9 mouse cellular contexts compared by ENCODE assay signal in the genomic region with DNA sequence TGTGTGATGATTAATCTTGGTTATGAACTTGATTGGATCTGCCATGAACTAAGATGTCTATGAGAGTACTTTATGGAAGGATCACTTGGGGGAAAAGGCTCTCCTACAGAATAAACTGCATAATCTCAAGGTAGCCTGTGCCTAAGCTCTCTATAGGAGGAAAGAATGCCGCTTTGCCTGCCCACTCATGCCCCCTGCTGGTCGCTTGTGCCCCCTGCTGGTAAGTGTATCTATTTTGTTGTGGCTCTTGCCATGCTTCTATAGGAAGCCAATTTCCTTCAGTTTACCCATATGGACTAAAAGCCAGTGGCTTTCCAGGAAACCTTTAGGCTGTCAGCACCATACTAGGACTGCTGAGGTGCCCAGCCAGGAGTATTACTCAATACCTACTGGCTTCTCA. TPM values are rescaled to one million over a fixed set of nuclear protein-coding genes. Genes with fewer than 3 reads are reported as not detected.
A peak's percentile ranks its signal among the peaks of the same experiment; 100 is the strongest.
DNase-seq lines count a peak whose midpoint lies in the region; ATAC-seq and TF ChIP-seq lines count a peak whose summit lies in the region.
"Had no signal": no experiment of that assay in that cellular context is flagged by ENCODE, and none has a peak within 500 bp of the region (broad histone marks: within the 10 kb centered on the region; RNA-seq: fewer than 3 reads in every experiment).

No protein-coding gene starts in this region.

- H3K4me1 ChIP-seq in lung, adult 2 months (ENCODE audit: control insufficient read depth, insufficient read depth, low read length), result no peaks in the 10 kb centered on the region
- H3K4me1 ChIP-seq: stomach, embryonic 15.5 days had no signal

- TF ChIP-seq CTCF in lung, adult 2 months (IDR thresholded peaks at IDR 0.05; ENCODE audit: insufficient read depth, low read length), result peak; percentile 84

- ATAC-seq in erythroblast, adult 5-6 weeks (replicated peaks; ENCODE audit: low FRiP score, poor library complexity, severe bottlenecking), result peak; percentile 89
- no peak for ATAC-seq in cerebellum, adult (ENCODE audit: insufficient number of reproducible peaks, low FRiP score, low TSS enrichment)

- H3K27me3 ChIP-seq in splenic B cell, adult 2 months (ENCODE audit: control insufficient read depth, insufficient read depth, low read length, poor library complexity, severe bottlenecking), result no peaks in the 10 kb centered on the region
- H3K27me3 ChIP-seq: stomach, embryonic 15.5 days had no signal

- 16% methylated on average over 2 of the region's 2 CpGs for WGBS in lung, adult 2 months

- peak; percentile 62 to 67 for DNase-seq in cerebellum, postnatal 10 days
- no peak for DNase-seq in cerebellum, adult 9-10 months
- DNase-seq in right cerebral cortex, postnatal 14 days, result peak; percentile 23
- no peak for DNase-seq in right cerebral cortex, postnatal 36 days (ENCODE audit: low spot score in 2 of 2)
- peak; percentile 39 for DNase-seq in lung, adult 2 months
- DNase-seq in splenic B cell, adult 2 months (ENCODE audit: low read depth, low spot score), result peak; percentile 71

- no peaks in the 10 kb centered on the region for H3K36me3 ChIP-seq in splenic B cell, adult 2 months (ENCODE audit: control insufficient read depth, insufficient read depth, low read length, poor library complexity, severe bottlenecking)
- H3K36me3 ChIP-seq: stomach, embryonic 15.5 days had no signal

- H3K4me3 ChIP-seq in lung, adult 2 months (replicated peaks; ENCODE audit: extremely low read depth, low read depth, low read length), result no peak overlapping the region
- H3K4me3 ChIP-seq: stomach, embryonic 15.5 days had no signal

- no peak for TF ChIP-seq POLR2A in lung, adult 2 months (IDR thresholded peaks at IDR 0.05; ENCODE audit: borderline replicate concordance, extremely low read depth, low read depth, low read length)

RNA-seq across cellular contexts. Expression of gene Eef1e1, which starts 9.7 kb away (rescaled TPM):
- total RNA-seq in erythroblast, adult 5-6 weeks (2015; ENCODE audit: low replicate concordance), result 1.9 and 16.1 TPM in 2 replicates
- total RNA-seq in erythroblast, adult 5-6 weeks (2017; ENCODE audit: low replicate concordance), result 3.8 and 5.3 TPM in 2 replicates
- 2.6 and 4.2 TPM in 2 replicates for polyA plus RNA-seq in lung, adult 2 months (2012; rRNA removed)

RNA-seq across cellular contexts. Expression of gene Bloc1s5, which starts 33.6 kb away (rescaled TPM):
- total RNA-seq in erythroblast, adult 5-6 weeks (2015; ENCODE audit: low replicate concordance), result 0.38 and 1.3 TPM in 2 replicates
- 3.2 and 11.2 TPM in 2 replicates for total RNA-seq in erythroblast, adult 5-6 weeks (2017; ENCODE audit: low replicate concordance)
- 4.2 and 5.6 TPM in 2 replicates for polyA plus RNA-seq in lung, adult 2 months (2012; rRNA removed)

Comparison
In these comparisons a context has a peak if more than half of its experiments do, and no peak if none do; other contexts are left out.
1. DNase-seq: peak in cerebellum, postnatal 10 days (2 of 2), right cerebral cortex, postnatal 14 days (single experiment), lung, adult 2 months (single experiment) and splenic B cell, adult 2 months (single experiment); none in cerebellum, adult 9-10 months (single experiment) and right cerebral cortex, postnatal 36 days (0 of 2).